Mouse (Mus musculus) CH12.LX (cell line): ENCODE results near the gene Gm20388.

ENCODE experiments used
- BHLHE40 ChIP-seq: IDR thresholded peaks from 2 replicates; pipeline ENCODE4 v1.6.1; 2011; ENCODE audit warnings: mild to moderate bottlenecking, low read depth, low read length, improper control_type of control experiment
- CHD1 ChIP-seq: IDR thresholded peaks from 2 replicates; pipeline ENCODE4 v1.6.1; 2012; ENCODE audit warnings: low read depth, low read length, improper control_type of control experiment, inconsistent platforms
- CTCF ChIP-seq, 2 experiments: IDR thresholded peaks in 1 of 2; conservative IDR thresholded peaks in 1 of 2; 2 replicates each; pipeline ENCODE4 v1.5.1; 2011 to 2012; ENCODE audit warnings: low read depth in 2 of 2, low read length in 2 of 2, improper control_type of control experiment in 1 of 2, inconsistent platforms in 1 of 2, mild to moderate bottlenecking in 1 of 2, moderate library complexity in 1 of 2
- GABPA ChIP-seq: IDR thresholded peaks from 2 replicates; pipeline ENCODE4 v1.6.1; 2012; ENCODE audit warnings: low read depth, low read length, improper control_type of control experiment, inconsistent platforms; ENCODE audit not compliant: insufficient replicate concordance
- JUN ChIP-seq: IDR thresholded peaks from 2 replicates; pipeline ENCODE4 v1.6.1; 2011; ENCODE audit warnings: low read depth, mild to moderate bottlenecking, low read length, improper control_type of control experiment, moderate library complexity; ENCODE audit not compliant: insufficient read depth
- MAZ ChIP-seq: IDR thresholded peaks from 2 replicates; pipeline ENCODE4 v1.6.1; 2012; ENCODE audit warnings: low read depth, mild to moderate bottlenecking, inconsistent platforms, low read length, improper control_type of control experiment, moderate library complexity
- MEF2A ChIP-seq: IDR thresholded peaks from 2 replicates; pipeline ENCODE4 v1.6.1; 2014; ENCODE audit warnings: low read depth, mild to moderate bottlenecking, inconsistent platforms, low read length, improper control_type of control experiment, borderline replicate concordance
- MYC ChIP-seq: IDR thresholded peaks from 2 replicates; pipeline ENCODE4 v1.6.1; 2011; ENCODE audit warnings: low read depth, mild to moderate bottlenecking, improper control_type of control experiment, low read length
- NELFE ChIP-seq: IDR thresholded peaks from 2 replicates; pipeline ENCODE4 v1.6.1; 2011; ENCODE audit warnings: low read depth, low read length, improper control_type of control experiment
- NRF1 ChIP-seq: IDR thresholded peaks from 2 replicates; pipeline ENCODE4 v1.6.1; 2014; ENCODE audit warnings: low read depth, mild to moderate bottlenecking, inconsistent platforms, low read length, improper control_type of control experiment, moderate library complexity
- POLR2A ChIP-seq: IDR thresholded peaks from 2 replicates; pipeline ENCODE4 v1.6.1; 2011; ENCODE audit warnings: low read depth, mild to moderate bottlenecking, improper control_type of control experiment, low read length
- USF2 ChIP-seq: conservative IDR thresholded peaks from 2 replicates; pipeline ENCODE4 v1.6.1; 2011; ENCODE audit warnings: low read depth, low read length, improper control_type of control experiment
- ZC3H11A ChIP-seq: IDR thresholded peaks from 2 replicates; pipeline ENCODE4 v1.6.1; 2012; ENCODE audit warnings: low read depth, mild to moderate bottlenecking, inconsistent platforms, low read length, improper control_type of control experiment

- no peak for TF ChIP-seq CTCF (conservative IDR thresholded peaks at IDR 0.05 in 1 of 2, IDR thresholded peaks at IDR 0.05 in 1 of 2; ENCODE audit: low read depth in 2 of 2, low read length in 2 of 2)
- TF ChIP-seq GABPA: no peak
- TF ChIP-seq MAZ: no peak
- TF ChIP-seq MYC: no peak
- TF ChIP-seq MEF2A: no peak
- TF ChIP-seq BHLHE40: no peak
- no peak for TF ChIP-seq NELFE
- TF ChIP-seq POLR2A: no peak
- no peak for TF ChIP-seq JUN
- no peak for TF ChIP-seq CHD1
- TF ChIP-seq NRF1: no peak
- TF ChIP-seq USF2: no peak
- TF ChIP-seq ZC3H11A: no peak
These were observed 2867.1 kb downstream of the Gm20388 start for GRCm38 (mm10) chr8:122777701-122778100.
